Mouse (Mus musculus) NIH3T3 (cell line): ENCODE results near the gene Tnfrsf21.

Source experiments
- DNase-seq: peaks from one replicate; pipeline ENCODE4 v3.0.0-alpha.2; 2012; ENCODE audit warnings: low read depth

Gene Tnfrsf21

DNA sequence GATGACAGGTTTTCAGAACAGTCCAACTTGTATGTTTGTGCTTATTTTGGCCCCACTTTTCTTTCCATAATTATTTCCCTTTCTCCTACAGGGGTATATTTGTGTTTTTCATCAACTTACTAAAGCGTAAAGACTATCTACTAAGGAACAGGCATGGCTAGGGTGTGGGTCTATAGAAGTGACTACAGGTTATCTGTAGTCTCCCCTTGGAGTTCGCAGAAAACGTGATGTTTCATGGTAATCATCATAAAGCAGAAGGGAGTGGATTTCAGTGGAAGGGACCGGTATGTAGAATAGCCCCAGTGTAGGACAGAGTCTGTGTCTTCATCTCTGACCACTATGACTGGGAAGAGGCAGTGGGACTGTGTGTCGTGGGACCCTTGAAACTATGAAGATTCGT lies 8.7 kb downstream of the Tnfrsf21 start:
- no peak for DNase-seq

DNA sequence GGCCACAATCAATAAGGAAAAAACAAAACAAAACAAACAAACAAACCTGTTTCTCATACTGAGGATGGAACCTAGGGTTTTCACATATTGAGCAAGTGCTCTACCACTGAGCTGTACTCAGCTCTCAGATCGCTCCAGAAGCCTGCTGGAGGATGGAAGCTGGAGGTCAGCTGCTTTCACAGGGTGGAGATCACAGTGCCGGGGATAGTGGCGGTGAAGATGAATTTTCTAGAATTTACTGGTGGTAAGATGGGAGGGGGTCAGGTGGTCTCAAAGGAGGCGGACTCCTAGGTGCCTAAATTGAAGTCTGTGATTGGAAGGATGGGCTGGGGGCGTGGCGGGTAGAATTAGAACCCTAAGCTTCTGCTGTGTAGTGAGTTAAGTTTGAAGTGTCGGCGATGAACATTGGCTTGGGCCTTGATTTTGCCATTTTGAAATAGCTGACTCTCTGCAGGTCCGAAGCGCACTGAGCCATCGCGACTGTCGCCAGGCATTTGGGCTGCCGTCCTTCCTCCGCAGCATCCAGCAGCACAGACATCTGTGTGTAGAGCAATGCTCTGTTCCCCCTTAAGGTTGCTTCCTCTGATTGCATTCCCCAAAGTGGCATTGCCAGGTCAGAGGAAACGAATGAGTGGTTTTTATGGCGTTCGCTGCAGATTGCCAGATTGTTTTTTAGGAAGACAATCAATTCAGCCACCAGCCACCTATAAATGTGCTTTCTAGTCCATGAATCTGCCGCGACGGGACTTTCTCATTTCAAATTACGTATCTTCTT lies 9.7 kb downstream of the Tnfrsf21 start:
- DNase-seq: no peak

DNA sequence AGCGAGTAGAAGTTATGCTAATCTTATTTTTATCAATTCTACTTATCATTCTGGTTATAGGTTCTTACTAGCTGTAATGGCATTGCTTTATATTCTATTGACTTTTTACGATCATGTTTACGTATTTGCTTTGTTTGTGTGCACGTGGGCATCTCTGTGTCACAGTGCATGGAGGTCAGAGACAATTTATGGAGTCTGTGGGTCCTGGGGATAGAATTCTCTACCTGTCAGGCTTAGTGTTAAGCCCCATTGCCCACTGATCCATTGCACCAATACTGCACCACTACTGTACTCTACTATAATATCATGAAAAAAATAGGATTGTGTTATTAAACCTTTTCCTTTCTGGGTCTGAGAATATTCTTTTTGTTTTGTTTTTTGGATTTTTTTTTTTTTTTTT lies 10.4 kb downstream of the Tnfrsf21 start:
- no peak for DNase-seq

DNA sequence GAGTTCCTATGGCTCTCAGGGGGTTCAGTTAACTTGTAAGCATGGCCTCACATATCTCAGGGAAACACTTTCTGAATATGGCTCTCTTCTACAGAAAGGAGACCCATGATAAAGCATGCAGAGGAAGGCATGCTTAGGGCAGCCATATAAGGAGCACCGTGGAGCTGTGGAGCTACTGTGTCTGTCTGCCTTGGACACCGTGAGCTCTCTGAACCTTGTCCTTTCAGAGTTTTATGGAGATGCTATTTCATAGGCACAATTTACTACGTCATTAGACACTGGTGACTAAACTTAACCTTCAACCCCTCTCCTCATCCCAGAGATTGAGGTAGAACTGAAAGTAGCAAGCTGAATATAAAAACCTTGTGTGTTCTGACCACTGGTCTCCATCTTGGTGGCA lies 13.2 kb downstream of the Tnfrsf21 start:
- no peak for DNase-seq

GRCm38 (mm10) chr17:43030290-43030689 lies 13.9 kb downstream of the Tnfrsf21 start:
- DNase-seq: no peak

DNA sequence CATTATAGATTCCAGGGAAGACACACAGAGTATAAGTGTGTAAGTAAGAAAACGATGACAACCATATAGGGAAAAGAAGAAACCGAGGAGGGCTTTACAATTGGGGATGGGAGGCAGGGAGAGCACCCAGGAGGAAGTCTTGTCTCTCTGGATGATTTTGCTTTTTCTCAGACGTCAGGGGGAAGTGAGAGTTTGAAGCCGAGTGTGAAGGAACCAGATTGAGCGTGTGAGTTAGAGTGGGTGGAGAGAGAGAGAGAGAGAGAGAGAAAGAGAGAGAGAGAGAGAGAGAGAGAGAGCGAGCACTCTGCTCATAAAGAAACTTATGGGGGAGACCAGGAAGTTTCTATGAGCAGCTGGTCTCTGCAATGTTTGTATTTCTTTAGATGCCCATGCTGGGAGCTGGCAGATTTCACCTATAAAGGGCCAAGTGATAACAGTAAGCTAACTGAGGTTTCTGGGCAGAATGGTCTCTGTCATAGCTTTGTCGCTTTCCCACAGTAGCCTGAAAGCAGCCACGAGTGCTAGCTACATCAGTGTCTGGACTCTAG lies 16.2 kb downstream of the Tnfrsf21 start:
- no peak for DNase-seq

GRCm38 (mm10) chr17:43035386-43035785 lies 19.0 kb downstream of the Tnfrsf21 start:
- DNase-seq: no peak

- DNase-seq: no peak
These were observed 19.9 kb downstream of the Tnfrsf21 start for GRCm38 (mm10) chr17:43036058-43036757.

- no peak for DNase-seq
These were observed 24.2 kb downstream of the Tnfrsf21 start for GRCm38 (mm10) chr17:43040571-43040970.

GRCm38 (mm10) chr17:43050619-43051018 lies 34.3 kb downstream of the Tnfrsf21 start:
- DNase-seq: no peak

DNA sequence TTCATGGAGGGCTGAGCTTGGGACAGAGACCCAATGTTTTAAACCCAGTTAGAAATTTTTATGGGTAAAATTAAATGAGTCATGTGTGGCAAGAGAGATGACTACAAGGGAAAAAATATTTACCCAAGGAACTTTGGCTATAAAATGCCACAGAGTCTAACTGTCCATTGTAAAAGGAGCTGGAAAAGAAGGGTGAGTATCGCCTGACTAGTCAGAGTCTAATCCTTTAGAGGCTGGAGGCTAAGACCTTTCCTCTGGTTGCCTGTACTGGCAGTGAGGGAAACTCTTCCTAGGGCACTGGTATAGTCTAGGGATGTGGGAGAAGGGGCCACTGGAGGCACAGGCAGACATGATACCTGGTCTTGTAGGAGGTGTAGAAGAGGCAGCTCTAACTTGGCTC lies 36.4 kb downstream of the Tnfrsf21 start:
- DNase-seq: no peak

DNA sequence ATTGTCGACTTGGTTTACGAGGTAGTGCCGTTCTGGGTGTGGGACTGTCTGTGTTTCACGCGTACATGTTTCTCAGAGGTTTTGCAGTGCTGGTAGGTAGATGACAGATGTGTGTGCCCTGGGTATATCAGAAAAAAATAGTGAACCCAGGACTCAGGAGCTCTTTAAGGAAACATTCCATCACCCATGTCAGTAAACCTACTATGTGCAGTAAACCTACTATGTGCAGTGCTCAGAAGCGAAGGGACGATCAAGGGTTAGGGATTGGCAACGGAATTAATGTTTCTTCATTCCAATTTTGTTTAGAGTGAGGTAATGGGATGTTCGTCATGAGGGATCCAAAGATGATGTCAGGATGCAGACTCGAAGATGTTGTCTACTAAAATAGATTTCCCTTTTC lies 37.6 kb downstream of the Tnfrsf21 start:
- DNase-seq: no peak

DNA sequence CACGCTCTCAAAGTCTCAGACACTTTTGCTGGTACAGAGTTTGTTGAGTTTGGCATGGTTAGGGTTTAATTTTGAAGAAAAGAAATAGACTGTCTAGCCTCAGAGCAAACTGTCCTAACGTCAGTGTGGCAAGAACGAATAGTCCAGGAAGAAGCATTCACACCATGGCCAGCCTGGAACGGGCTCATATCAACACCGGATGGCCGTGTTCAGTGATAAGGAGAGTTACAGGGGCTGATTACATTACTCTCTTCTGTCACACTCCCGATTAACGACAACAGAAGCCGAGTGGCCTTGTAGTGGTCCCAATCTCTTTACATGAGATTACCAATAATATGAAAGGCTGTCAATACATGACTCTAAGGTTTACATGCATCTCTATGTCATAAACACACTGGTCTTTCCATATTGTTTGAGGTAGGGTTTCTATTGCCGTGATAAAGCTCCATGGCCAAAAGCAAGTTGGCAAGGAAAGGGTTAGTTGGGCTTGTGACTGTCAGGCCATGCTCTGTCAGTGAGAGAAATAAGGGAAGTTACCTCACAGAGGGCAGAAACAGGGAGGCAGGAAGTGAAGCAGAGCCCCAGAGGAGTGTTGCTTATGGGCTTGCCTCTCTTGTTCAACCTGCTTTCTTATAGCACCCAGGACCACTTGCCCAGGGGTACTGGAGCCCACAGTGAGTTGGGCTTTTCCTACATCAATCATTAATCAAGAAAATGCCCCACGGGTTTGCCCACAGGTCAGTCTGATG lies 42.1 kb downstream of the Tnfrsf21 start:
- DNase-seq: no peak

DNA sequence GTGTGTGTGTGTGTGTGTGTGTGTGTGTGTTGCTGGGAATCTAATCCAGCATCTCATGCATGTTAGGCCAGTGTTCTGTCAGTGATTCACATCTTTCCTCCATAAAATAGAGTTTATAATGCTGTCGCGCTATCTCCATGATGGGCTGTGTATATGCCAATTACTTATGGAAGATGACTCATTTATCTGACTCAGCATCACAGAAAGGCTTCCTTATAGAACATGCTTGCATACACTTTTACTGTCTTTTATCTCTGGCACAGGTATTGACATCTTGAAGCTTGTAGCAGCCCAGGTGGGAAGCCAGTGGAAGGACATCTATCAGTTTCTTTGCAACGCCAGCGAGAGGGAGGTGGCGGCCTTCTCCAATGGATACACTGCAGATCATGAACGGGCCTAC lies 48.4 kb downstream of the Tnfrsf21 start:
- DNase-seq: no peak

DNA sequence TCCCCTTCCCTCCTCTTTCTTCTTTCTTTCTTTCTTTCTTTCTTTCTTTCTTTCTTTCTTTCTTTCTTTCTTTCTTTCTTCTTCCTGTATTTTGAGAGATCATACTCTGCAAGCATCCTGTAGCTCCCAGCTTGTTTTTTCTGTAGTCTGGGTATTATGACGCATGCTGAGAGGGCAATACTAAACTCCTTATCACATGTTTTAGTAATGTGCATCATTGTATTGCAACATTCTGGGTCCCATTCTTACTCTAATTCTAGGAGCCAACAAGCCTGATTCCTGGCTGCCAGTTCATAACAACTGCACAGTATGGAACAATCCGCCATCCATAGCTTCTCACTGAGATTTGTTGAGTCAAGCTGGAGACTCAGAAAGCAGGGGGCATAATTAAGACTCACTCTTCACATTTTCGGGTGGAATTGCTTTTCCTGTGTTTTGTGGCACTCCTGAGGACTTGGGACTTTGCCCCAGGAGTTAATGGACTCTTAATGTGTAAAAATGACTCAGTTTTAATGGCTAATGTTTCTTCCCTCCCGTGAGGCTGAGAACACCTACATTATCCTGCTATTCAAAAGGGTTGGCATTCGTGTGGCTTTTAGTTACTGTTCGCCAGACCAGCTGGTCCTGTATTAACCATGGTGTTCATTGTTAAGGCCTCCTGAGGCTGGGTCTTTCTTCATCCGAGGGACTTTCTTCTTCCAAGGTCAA lies 52.6 kb downstream of the Tnfrsf21 start:
- peak; percentile 81 for DNase-seq

DNA sequence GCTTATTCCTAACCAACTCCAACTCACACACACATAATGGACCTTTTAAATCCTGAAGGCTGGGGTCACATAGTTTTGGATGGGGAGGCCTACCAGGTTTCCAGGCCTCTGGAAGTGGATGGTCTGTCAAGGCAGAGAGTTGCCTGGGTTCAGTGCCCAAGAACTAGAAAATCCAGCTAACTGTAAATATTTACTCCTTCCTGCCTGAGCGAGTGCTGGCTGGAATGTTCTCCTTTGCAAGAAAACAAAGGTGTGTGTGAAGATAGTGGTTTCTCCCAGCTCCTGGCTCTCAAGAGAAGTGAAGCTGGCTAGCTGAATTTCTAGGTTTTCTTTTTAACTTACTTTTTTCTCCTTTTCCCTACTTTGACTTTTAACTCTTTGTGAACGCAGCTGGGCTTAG lies 54.6 kb downstream of the Tnfrsf21 start:
- DNase-seq: no peak

- no peak for DNase-seq
These were observed 55.9 kb downstream of the Tnfrsf21 start for GRCm38 (mm10) chr17:43072142-43072786.

DNA sequence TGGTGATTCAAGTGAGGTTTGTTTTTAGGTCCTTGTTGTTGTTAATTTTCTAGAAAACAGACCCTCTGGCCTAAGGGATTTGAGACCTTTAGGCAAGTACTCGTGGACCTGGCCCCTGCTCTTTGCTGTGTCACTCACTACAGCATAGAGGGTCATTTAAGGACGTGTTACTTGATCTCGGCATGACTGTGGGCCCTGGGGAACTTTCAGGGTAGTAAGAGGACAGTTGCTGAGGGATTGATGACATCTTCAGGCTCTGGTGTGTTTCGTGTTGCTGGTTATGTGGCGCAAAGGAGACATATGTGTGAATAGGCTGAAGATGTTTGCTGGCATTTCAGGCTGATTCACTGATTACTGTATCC lies 56.4 kb downstream of the Tnfrsf21 start:
- no peak for DNase-seq

- no peak for DNase-seq
These were observed 58.0 kb downstream of the Tnfrsf21 start for GRCm38 (mm10) chr17:43074391-43074790.

DNA sequence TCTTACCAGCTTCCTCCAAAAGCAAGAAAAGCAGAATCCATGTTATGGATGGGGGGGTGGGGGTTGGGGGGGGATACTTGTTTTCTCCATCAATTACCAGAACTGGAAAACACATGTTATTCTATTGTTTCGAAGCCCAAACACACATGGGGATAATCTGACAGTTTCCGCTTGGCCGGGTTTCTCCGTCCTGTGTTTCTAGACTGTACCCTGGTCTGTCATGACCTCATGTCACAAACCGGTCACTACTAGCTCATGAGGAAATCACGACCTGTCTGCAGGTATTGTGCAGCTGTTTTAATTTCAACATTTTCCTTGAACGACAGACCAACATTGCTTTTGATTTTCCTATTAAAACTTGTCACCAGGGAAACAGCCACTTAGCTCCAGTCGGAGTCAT lies 58.7 kb downstream of the Tnfrsf21 start:
- DNase-seq: no peak

DNA sequence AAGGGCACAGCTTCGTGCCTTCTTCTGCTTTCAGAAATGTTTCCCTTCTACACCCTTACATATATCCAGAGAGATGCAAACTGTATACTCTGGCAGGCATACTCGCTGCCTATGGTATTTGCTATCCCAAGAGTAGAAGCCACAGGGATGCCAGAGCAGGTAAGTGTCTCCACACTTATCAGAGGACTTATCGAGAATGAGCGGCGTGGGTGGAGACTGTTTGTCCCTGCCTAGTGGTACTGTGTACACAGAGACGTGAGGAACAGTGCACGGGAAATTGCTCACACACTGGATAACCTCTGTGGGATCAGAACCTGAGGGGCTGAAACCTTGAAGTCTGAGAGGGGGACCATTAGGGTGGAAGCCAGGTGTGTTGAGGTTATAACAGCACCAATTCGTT lies 59.6 kb downstream of the Tnfrsf21 start:
- DNase-seq: no peak
